Mouse (Mus musculus): ENCODE data around the gene Rrp1.
A peak's percentile ranks its signal among the peaks of the same experiment; 100 is the strongest.
"Not testable (repeated sequence)": the region's sequence is repeated elsewhere in the genome, so short reads cannot be mapped to it uniquely, and the experiment has no call there.

Rrp1 gene

DNA sequence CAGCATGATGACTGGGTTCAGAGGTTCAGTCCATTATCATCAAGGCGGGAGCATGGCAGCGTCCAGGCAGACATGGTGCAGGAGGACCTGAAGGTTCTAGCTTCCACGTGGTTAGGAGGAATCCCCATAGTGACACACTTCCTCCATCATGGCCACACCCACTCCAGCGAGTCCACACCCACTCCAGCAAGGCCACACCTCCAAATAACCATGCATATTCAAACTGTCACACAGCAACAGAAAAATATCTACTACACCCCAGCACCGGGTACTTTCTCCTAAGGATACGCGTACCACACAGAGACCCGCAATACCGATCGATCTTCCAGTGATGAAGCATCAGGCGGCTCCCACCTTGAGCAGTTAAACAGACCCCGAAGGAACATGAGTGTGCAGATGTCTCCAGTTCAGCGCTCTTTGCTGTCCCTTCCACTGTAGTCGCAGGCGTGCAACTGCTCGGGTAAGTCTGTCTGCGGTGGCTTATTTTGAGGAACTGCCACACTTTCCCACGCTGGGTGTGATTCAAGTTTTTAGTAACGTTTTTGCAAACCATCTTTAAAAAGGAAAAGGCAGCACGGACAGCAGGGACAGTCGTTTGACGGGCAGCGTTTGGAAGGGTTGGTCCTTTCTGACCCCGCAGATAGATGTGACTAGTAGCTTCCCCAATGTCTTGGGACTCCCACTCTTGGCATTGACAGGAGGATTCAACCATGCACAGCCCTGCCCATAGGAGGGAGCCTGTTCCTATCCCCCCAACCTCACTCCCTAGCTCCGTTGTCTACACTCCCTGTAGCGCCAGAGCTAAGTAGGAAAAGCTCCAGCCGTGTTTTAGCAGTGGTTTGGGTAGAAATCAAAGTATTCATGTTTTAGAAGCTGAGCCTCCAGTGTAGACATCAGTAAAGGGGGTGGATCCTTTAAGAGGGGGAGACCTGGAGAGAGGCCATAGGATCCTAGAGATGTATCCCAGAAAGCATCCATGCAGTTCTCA, 39.9 kb downstream of the Rrp1 start:
- DNase-seq = no peak

DNA sequence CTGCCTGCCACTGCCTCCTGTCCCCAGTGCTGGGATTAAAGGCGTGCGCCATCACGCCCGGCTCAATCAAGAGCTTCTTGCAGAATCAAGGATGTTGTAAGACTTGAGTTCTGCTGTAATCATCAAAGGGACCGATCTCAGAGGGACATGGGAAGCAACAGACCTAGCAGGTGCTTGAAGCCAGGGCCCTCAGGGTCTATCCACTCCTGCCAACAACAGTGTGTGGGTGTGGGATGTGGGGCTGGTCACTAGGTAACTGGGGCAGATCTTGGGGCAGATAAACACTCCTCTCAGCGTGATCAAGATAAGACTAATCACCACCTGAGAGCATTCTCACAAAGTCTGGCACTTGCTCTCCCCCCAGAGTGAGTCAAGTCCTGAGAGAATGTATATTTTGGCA, 41.1 kb downstream of the Rrp1 start:
- no peak for DNase-seq

GRCm38 (mm10) chr10:78367586-78367985, 45.3 kb downstream of the Rrp1 start:
- no peak for DNase-seq

- DNase-seq = no peak
Measured at GRCm38 (mm10) chr10:78366851-78367312, 46.0 kb downstream of the Rrp1 start.

- no peak for DNase-seq
Measured at GRCm38 (mm10) chr10:78366195-78366834, 46.5 kb downstream of the Rrp1 start.

DNA sequence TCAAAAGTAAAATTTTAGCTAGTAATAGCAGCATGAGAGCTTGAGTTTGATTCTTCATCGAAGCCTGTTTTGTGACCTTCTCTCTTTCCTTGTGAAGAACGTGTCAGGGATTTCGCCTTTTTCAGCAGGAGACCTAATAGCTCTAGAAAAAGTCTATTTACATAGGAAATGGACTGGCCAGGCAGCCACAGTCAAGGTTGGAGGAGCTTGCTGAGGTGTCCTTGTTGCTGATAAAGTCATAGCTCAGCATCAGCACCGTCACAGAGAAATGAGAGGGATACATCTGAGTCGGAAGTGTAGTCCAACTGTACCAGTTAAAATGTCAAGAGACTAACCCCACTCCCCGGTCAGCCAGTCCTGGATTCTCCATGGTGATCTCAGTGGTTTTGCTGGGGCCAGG, 47.3 kb downstream of the Rrp1 start:
- no peak for DNase-seq

DNA sequence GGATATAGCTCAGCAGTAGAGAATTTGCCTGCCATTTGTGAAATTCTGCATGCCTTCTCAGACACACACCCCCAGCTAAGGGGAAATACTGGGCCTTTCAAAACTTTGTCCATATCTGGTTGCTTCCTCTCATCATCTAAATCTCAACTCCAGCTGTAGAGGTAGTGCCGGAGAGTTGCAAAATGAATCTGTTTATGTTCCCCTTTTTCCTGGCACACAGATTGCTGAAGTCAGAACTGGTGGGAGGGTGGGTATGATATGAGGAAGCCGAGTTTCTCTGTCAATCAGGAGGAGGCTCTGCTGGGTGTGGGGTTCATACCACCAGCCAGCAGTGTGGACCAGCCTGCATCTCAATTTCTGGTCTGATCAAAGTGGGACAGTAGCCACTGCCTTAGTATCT, 48.7 kb downstream of the Rrp1 start:
- no peak for DNase-seq

DNA sequence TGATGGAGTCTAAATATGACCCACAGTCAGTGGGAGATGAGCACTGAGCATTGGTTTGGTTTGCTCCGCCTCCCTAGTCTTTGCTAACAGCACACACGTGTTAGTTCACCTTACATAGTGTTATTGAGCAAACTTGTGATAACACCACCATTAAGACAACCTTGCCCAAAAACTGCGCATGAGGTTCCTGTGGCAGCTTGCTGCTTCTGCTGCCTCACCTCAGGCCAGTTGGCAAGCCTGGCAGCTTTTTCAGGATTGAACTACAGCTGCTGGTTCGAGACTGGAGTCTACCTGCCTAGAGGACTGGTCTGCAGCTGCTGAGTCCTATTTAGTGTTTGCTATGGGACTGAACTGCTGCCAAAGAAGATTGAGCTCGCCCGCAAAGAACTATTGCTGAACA, 49.5 kb downstream of the Rrp1 start:
- no peak for DNase-seq

DNA sequence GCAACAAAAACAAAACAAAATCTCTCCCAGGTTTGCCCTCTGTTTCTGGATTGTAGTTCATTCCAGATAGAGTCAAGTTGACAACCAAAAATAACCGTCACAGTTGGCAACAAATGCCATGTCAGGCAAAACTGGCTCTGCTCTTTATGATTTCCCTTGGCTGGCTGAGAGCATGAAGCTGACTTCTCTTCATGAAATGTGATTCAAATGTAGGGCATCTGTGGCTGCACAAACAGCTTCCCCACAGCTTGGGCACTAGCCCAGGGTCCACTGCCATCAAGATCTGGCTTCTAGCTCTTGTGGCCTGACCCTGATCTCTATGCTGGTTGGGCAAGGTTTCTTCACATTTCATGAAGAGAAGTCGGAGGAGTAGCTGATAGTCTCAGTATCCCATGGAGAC, 50.9 kb downstream of the Rrp1 start:
- peak; percentile 60 to 66 for DNase-seq

DNA sequence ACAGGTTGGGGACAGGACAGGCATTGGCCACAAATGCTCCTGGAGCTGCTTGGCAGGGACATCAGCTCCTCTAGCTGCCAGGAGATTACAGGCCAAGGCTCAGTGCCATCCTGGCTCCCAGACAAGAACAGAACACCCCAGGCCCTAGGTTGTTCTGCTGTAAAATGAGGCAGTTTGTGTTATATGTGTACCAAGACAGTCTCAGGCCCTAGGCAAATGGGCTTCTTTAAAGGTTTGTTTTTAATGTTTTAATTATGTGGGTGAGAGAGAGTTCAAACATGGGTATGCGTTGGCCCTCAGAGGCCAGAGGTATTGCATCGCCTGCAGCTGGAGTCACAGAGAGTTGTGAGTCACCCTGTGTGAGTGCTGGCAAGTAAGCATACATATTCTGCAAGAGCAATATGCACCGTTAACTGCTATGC, 52.5 kb downstream of the Rrp1 start:
- DNase-seq = peak; percentile 84

- DNase-seq = not testable (repeated sequence)
Measured at GRCm38 (mm10) chr10:78358999-78359398, 53.8 kb downstream of the Rrp1 start.

GRCm38 (mm10) chr10:78358266-78358665, 54.6 kb downstream of the Rrp1 start:
- no peak for DNase-seq

GRCm38 (mm10) chr10:78357742-78358141, 55.1 kb downstream of the Rrp1 start:
- no peak for DNase-seq

GRCm38 (mm10) chr10:78355931-78356593, 56.8 kb downstream of the Rrp1 start:
- no peak for DNase-seq

- no peak for DNase-seq
Measured at GRCm38 (mm10) chr10:78353196-78353595, 59.6 kb downstream of the Rrp1 start.

DNA sequence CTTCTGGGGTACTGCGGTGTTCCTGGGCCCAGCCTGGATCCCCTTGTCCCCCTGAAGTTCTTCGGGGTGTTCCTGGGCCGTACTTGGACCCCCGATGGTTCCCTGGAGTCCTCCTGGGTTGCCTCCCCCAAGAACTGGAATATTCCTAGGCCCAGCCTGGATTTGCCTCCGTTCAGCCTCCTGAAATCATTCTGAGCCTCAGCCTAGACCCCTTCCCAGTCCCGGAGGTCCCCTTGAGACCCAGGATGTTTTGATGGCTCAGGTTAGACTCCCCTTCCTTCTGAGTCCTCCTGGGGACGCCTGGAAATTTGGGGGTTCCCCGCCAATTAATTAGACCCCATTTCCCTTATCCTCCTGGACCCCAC, 60.2 kb downstream of the Rrp1 start:
- no peak for DNase-seq

- peak; percentile 63 to 83 for DNase-seq
Measured at GRCm38 (mm10) chr10:78351887-78352665, 60.8 kb downstream of the Rrp1 start, which contains the start of gene Agpat3. TSS of gene Agpat3 (minus strand) at chr10:78352489.

GRCm38 (mm10) chr10:78351564-78351886, 61.3 kb downstream of the Rrp1 start:
- DNase-seq = no peak

DNA sequence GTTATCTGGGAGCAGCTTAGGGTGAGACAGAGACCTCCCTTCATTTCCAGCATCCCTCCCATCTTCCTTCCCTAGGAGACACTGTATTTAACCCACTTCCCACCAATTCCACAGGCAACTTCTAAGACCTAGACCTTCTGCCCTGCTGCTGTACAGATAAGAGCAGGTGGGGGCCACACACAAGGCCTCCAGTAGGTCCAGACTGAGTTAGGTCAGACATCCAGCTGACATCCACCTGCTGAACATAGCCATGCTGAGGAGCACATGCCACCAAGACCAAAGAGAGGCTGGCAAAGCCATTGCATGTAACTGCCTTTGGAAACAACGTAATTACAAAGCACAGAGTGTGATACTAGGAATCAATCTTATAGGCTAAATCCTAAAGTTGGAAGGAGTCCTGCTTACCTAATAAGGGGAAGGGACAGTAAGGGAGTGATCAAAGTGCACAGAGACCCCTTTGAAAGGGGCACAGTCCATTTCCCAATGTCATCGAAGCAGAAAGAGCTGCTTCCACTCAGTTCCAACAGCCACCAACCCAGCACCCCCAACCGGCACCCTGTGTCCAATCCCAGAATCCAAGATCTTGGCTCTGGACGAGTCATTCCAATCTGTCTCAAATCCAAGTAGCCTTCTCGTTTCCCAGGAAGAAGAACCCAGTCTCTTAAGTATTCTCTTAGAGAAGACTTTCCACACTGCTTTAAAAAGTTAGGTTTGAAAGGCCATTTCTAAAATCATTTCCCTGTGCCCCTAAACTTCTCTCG, 61.9 kb downstream of the Rrp1 start:
- peak; percentile 45 to 46 for DNase-seq
